Mouse (Mus musculus): ENCODE results near the gene Cacng4.
A peak's percentile ranks its signal among the peaks of the same experiment; 100 is the strongest.

Gene Cacng4

DNA sequence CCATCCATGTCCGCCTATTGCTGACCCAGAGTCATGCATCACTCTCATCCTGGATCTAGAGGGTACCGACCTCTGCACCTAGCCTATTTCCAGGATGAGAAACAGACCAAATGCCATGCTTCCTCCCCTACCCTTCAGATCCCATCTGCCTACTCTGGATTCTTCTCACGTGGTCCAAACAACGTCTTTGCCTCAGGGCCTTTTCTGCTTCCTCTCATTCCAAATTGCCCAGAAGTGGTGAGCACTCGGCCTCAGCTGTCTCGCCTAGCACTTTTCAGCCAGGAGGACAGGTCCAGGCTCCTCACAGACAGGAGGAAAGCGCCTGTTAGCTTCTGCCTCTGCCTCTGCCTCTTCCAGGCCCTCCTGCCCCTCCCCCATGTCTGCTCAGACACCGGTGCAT is 21.0 kb downstream of the Cacng4 start:
- DNase-seq (ENCODE audit: low spot score): no peak

DNA sequence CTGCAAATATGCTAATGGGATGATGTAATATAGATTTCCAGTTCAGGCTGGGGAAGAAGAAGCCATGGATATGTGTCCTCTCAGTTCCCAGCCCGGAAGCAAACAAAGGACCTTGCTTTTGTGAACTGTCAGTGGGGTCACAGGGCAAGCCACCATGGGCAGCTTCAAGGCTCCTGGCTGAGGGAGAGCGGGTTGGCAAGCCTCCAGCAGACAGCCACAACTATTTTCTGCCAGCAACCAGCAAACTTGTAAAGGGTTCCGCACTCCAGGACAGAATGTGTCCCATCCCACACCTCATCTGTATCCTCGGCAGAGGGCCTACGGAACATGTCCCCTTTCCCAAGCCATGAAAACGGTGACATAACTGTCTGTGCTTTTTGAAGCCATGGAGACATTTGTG is 22.4 kb downstream of the Cacng4 start:
- no peak for DNase-seq (ENCODE audit: low spot score)

DNA sequence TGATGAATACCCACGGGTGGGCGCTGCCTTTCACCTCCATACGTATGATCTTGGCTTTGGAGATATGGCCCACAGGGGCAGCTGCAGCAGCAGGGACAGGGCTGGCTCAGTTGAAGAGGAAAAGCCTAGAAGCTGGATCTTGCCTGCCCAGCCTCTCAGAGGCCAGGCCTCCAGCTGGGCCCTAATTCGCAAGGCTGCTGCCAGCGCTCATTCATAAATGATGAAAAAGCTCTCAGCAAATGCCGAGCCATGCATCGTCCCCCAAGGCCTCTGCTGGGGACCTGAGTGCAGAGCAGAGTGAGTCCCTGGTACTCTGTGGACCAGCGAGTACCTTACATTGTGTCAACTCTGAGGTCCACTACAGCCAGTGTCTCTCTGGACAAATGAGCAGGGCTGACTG is 26.0 kb downstream of the Cacng4 start:
- no peak for DNase-seq (ENCODE audit: low spot score)

DNA sequence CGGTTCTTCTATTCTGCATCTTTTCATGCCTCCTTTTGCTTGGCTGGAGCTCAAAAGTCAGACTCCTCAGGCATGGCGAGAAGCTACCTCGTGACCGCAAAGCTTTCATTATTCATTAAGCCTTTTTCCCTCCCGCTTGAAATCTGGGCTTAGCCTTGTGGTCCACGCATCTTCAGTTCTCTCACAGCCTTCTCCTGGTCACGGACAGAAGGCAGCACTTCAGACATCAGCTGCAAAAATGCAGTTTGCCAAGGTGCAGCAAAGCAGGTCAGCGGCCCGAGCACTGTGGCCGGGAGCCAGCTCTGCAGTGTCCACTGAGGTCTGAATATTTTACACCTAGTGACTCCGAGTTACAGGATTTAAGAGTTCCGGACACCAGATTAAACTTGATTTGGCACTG is 27.4 kb downstream of the Cacng4 start:
- DNase-seq (ENCODE audit: low spot score): no peak

DNA sequence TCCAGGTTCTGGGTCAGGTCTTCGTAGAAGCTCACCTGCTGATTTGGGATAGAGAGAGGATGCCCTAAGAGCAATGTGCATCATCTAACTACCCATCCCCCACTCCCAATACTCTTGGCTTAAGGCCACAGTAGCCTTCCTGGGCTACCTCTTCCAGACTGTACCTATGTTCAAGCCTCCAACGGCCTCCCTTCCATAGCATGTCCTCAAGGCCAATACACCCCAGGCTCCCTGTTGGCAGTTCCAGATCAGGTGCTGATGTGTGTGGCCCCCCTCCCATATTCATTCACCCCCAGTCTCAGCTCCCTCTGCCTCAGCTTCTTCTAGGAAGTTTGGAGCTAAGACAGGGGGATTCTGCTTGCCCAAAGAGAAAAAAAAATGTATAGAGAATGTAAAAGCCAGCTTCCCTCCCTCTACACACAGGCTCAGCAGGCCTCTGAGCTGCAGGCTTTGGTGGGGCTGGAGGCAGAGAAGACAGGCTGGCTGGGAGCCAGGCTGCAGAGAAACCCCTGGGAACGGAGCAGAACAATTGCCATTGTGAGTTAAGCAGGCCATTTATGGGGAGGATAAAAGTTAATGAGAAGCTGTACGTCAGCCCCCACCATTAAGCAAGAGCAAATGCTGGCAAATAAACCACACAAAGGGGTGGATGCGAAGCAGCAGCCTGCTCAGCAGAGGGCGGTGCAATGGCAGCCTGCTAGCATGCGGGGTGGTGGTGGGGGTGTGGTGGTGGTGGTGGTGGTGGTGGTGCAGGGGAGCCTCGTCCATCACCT is 31.5 kb downstream of the Cacng4 start:
- DNase-seq (ENCODE audit: low spot score): peak; percentile 37

DNA sequence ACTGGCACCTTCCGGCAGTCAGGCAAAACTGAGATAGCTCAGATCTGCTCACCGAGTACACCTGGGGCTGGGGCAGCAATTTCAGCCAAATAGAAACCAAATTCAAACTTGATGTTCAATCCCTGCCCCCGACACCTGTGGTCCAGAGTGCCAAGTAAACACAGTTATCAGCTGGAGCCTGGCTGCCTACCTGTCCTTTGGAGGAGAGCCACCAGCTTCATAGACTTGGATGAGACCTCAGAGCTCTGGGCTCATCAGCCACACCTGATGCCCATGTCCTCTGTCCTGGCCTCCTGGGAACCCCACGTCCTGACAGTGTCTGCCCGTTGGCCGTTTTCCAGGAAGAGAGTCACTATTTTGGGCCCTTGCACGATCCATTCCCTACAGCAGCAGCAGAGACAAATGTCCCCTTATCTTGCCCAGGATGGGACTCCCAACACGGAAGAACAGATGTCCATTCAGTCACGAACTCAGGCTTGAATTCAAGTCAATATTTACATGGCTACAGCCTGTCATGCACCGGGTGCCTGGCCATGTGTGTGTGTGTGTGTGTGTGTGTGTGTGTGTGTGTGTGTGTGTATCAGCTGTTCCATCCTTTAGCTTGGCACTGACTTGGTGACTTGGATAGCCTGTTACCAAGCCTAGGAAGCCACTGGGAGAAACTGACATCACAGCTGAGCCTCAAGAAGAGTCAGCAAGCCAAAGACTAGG is 32.4 kb downstream of the Cacng4 start:
- DNase-seq (ENCODE audit: low spot score): no peak

DNA sequence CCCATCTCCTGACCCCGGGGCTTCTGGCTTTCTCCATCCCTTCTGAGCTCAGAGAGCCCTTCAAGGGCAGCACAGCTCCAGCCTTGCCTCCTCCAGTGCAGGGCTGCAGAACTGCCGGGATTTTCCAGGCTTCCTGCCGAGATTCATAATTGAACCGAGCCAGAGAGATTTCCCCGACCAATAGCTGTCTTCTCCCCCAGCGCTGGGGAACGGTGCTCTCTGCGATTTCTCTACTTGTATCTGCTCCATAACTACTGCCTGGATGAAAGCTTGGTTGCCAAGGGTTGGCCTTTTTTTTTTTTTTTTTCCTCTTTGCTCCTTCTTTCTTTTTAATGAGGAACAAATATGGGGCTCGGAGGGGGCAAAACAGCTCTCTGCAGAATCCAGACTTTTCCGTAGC is 34.4 kb downstream of the Cacng4 start:
- no peak for DNase-seq (ENCODE audit: low spot score)

DNA sequence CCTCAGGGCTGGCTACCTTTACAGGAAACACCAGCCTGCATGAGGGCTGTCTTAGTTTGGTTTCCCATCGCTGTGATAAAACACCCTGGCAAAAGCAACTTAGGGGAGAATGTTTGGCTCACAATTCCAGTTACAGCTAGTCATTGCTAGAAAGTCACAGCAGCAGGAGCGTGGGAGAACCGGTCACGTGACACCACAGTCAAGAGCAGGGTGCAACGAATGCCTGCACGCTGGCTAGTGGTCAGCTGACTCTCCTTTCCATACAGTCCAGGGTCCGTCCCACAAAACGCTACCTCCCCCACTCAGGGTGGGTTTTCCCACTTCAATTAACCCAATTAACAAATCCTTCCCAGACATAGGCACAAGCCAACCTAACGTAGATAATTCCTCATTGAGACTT is 34.8 kb downstream of the Cacng4 start:
- DNase-seq (ENCODE audit: low spot score): no peak

DNA sequence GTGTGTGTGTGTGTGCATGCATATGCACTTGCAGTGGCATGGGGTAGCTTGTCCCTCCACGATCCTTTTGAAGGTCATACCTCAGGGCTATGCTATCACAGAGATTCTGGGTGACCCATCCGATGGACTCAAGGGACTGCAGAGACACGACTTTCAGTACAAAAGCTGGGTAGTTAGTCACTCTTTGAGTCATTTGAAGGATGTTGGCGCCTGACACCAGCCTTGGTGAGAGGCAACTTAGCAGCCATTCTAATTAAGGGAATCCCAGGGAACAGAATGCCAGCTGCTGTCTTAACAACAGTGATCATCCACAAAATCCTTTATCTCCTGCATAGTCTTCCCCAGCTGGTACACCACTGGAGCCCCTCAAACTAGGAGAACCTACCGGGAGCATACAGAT is 45.2 kb downstream of the Cacng4 start:
- DNase-seq (ENCODE audit: low spot score): no peak

DNA sequence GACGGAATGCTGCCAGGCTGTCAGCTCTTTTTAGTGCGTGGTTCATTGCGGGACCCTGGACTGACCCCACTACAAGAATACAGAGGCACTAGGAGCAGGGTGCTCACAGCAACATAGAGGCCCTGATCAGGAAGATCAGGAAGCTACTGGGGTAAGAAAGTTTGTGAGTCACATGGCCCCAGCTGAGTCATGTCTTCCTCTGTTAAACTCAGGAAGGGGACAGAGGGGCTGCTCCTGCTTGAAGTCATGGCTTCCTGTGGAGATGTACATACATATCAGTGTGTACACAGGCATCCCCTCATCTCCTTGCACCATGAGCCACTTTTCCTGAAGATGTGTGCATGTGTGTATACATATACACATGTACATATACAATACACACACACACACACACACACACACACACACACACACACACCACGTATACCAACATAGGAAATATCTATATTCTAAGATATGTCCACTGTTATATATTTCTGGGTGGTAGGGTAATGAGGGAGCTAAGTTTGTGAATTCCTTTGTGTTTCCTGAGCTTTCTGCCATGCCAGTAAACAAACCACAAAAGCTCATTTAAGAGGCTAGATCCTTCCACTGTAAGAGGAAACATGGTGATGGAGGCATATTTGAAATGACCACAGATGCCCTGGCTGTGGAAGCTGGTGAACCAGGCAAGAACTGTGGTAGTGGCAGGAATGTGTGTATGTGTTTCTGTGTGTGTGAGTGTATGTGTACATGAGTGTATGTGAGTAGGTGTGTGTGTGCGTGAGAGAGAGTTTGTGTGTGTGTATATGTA is 45.9 kb downstream of the Cacng4 start:
- DNase-seq (ENCODE audit: low spot score): no peak

DNA sequence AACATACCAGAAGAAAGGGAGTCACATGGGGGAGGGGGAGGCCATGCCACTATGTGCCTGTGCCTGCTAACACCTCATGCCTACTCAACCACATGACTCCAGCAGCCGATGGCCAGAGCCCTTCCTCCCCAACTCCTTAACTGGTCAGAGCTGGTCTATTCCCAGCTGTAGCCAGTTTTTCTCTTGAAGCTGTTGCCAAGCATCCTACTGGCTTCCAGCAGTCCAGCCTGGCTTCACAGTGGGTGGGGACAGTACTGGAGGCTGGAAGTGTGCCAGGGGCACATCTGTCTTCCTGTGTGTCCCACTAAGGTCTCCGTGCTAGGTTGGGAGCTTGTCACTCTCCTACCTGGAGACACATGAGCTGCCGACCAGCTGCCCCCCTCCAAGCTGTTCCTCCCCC is 51.3 kb downstream of the Cacng4 start:
- no peak for DNase-seq (ENCODE audit: low spot score)

DNA sequence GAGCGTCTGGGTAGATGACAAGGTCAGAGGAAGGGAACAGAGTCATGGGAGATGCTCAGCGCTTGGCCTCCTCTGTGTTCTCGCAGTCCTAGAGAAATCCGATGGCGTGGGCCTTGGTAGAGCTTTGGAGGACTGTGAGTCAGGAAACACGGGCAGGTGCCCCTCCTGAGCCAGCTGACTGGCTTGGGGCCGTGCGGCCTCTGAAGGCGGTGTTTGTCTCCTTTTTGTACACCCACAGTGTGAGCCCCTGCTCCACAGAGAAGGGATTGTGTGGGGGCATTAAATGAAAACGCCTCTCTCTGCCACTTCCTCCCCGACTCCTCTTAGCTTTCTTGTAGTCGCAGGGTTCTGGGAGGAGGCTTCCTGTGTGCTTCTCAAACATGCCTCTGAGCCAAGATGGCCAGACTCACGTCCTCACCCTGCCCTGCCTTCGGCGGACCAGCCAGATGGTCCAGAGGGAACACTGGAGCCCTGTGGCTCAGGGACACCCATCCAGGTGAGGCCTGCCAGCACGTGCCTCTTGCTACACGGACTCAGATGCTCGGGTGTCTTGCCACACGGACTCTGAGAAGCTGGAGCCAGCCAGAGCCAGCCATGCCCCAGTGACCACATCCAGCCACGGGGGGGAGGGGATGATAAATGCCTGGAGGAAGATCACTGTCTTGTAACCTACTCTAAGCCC is 55.8 kb downstream of the Cacng4 start:
- DNase-seq (ENCODE audit: low spot score): no peak

DNA sequence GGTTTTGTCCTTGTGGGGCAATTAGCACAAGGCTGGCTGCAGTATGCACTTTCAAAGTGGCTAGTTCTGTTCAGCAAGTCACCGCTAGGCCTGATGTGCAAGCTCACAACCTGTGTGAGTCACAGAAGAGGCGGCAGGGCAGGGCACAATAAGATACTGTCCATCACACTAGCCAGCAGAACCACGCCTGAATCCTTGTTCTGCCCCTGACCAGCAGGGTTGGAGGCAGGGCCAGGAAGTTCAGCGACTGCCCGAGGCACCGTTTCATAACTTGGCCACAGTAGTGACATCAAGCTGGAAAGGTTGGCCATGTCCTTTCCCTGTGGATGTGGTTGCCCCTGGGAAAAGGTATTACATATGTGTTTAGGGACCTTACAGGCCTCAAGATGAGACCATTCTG is 56.5 kb downstream of the Cacng4 start:
- DNase-seq (ENCODE audit: low spot score): peak; percentile 7

DNA sequence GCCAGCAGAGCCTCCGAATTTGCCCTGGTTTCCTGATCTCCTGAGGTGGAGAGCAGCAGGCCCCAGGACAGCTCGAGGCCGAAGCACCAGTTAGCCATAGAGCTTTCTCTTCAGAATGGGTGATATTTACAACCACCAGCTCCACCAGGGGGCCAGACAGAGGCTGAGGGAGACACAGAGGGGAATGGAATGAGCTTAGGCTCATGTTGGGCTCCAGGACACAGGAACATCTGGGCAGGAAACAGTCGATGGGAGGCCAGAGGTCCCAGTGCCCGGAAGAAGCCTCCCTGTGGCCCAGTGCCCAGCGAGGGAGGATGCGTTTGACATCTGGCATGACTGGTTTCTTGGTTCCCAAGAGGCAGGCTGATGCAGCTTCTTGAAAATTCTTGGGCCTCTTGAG is 60.2 kb downstream of the Cacng4 start:
- no peak for DNase-seq (ENCODE audit: low spot score)

DNA sequence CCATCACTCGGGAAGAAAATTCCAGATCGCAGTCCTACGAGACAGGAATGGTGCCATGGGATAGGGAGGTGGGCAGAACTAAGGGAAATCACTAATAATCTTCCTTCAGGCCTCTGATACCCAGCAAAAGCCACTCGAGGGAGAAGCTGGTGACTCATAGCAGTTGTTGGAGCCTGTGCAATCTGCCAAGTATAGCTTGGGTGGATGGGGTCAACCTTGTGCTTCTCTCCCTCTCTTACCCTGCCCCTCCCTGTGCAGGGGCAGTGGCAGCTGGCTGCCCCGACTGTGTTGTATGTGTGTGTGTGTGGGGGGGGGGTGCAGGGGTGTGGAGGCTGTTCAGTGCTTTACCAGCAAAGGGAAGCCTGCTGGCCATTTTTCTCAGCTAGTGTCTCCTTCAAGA is 62.9 kb downstream of the Cacng4 start:
- no peak for DNase-seq (ENCODE audit: low spot score)

DNA sequence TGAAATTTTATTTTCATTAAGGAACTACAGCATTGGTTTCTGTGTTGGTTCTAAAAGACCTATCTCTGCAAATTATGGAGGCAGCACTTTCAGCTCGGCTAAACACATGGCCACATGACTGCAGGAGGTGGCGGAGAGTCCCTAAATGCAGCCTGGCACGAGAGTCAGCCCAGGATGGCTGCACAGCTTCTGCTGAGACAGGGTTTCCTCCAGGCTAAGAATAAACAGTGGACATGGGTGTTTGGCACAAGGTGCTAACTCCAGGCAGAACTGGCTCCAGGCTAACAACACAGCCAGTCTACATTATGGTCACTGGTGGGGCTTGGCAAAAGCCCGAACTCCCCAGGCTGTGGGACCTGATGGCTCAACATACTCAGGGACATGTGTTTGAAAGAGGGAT is 63.4 kb downstream of the Cacng4 start:
- DNase-seq (ENCODE audit: low spot score): no peak

DNA sequence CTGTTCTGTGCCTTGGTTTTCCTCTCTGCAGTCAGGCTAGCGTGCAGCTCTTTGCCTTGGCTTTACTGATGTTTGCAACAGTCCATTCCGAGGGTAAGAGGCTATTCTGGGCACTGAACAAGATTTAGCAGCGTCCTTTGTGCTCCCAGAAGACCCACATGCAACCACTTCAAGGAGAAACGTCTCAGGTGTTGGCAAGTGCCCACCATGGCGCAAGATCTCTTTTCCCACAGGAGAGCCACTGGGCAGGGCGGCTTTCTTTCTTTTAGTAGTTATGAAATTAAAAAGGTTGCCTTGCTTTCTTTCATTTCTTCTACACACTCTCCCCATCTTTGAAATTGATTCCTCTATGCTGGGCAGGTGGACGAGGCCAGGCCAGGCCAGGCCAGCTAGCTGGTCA is 65.2 kb downstream of the Cacng4 start:
- DNase-seq (ENCODE audit: low spot score): no peak

DNA sequence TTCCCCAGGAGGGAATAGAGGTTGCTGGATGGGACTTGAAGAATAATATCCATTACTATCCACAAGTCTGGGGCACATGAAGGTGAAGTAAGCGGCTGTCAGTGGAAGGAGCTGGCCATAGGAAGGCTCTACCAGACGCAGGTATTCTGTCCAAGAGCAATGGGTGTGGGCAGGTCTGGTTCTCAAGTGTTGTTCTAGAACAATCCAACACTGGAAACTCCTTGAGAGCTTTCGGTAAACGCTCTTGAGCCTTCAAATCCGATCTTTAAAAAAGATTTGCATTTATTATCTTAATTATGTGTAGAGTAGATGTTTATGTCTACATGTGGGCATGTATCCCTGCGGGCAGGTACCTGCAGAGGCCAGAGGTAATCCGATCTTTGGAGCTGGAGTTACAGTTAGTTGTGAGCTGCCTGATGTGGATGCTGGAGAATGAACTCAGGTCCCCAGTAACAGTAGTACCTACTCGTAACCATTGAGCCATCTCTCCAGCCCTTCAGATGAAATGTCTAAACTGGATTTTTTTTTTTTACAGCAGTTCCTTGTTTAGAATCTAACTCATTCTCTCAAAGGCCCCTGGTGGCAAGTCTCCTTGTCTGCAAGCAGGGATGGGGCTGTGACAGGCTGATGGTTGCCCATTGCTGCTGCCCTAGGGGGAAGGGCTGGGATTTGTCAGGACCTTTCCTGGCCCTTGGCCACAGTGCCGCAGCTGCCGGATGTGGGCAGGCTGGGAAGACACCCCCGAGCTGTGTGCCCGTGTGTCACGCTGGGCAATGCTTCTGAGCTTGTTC is 66.1 kb downstream of the Cacng4 start:
- DNase-seq (ENCODE audit: low spot score): no peak

DNA sequence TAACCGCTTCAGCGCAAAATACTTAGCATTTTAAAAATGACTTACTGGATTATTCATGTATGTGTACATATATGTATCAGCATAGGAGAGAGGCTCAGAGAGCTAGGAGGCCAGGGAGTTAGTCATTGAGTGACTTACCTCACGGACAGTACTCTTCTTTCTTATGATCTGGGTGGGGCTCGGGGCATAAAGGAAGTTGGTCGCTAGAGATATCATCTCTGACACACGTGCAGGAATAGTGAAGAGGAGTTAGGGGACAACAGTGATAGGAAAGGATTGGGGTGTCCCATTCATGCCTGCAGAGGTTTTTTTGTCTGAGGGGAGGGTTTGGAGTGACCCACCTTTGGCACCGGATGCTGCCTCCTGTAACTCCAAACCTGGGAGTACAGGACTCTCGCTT is 69.8 kb downstream of the Cacng4 start:
- DNase-seq (ENCODE audit: low spot score): no peak

DNA sequence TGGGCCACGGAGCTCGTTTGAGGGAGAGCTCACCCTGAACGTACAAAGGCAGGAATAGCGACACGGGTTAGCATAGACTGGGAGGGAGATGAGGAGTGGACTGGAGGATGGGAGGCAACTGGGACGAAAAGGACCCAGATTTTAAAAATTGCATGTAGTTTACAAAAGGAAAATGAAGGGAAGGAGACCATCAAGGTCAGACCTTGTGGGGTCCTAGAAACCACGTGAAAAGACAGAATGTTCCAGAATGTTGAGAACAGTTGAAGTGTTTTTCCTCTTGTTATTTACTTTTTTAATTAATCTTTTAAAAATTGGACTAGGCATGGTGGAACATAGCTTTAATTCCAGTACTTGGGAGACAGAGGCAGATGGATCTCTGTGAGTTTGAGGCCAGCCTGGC is 73.3 kb downstream of the Cacng4 start:
- DNase-seq (ENCODE audit: low spot score): no peak

DNA sequence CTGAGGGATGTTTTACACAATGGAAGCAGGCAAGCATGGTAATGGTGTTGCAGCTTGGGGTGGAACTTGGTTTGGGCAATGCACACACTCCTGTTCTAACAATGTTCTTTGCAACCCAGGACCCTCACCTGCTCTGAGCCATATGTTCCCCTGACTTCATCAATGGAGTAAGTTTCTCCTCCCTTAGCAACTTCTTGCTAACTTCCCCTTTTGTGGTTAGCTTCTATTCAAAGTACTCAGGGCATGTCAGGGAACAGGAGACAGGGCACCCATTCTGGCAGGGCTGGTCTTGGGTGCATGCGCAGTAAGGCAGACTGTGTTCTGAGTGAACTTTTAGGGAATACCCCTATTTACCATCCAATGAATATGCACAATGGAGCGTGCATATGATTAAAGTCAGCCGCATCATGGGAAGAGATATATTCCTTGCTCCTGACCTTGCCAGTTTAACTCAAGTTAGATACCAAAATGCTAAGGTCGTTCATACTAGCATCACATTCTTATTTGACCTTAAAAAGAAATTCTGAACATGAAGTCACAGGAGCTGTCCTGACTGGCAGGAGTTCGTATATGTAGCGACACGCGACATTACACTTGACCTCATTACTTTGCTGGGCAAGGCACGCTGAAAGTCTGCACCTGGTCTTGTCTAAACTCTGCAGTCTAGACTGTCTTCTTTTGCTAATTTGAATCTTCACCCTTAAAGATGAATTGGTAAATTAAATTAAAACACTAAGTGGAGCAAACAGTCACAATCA is 73.9 kb downstream of the Cacng4 start:
- DNase-seq (ENCODE audit: low spot score): no peak

Measured in embryo, embryonic 10 days (tissue).